Mouse (Mus musculus) CD4-positive, CD25-positive, alpha-beta regulatory T cell, adult 2 months (primary cell): ENCODE measurements around the gene Slc16a11.

Experiments
- DNase-seq: peaks from one replicate; pipeline ENCODE4 v3.0.0-alpha.2; 2012; ENCODE audit warnings: low read depth, low spot score

Gene Slc16a11

DNA sequence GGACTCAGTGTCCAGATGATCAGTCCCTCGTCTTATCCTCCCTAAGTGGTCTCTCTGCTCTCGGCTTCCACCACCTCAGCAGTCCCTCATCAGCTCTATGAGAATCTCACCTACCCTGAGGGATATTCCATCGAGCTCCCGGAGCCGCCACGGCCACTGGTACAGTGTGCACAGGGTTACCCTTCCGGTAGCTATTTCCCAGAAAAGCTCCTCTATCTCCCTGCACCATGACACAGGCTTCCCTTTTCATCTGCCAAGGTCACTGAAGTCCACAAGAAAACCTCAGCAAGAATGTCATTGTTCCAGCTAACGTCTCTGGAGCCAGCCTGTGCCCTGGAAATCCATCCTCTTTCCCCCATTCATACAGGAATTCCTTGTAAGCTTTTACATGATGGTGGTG is 39.3 kb downstream of the Slc16a11 start:
- DNase-seq: no peak

DNA sequence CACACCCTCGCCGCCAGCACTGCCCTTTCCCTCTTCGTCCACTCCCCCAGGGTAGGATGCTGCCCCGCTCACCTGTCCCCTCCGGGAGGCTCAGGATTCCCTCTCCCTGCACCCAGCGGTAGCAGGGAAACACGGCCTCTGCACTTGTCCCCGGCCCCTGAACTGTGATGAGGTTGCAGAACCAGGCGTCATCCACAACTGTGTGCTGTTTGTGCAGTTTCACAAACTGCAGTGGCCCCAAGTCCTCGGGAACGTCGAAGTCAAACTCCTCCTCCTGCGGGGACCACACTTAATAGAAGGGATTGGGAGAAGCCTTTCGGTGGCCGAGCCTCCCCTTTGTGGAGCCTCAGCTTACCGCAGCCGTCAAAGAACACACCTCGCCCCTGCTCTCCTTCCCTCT is 41.8 kb downstream of the Slc16a11 start:
- peak; percentile 31 for DNase-seq

DNA sequence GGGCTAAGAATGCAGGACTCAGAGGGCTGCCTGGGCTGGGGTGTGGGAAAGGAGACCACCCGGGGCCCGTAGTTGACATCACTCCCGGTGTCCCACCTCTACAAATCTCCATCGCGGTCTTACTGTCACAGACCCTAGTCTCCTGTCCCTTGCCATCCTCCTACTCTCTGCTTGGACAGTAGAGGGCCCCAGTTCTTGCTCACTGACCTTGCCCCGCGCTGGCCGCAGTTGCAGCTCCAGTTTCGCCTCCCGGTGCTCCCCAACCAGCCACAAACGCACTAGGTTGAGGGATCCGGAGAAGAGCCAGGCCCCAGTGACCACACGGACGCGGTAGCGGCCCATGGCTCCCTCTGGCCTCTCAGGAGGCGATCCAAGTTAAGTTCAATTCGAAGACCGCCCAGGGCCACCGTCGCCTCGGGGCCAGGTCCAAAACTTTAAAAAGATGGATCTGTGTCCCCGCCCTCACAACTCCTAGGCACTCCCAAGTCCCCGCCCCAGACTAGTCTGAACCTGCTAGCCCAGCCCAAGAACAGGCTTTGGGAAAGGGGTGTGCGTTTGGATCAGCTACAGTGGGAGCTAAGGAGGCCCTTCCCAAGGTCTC is 42.5 kb downstream of the Slc16a11 start, which contains the start of gene Alox12:
Gene Alox12, minus strand, starts transcription at position 423 of the 601 bp plus-strand sequence.
- peak; percentile 22 for DNase-seq

DNA sequence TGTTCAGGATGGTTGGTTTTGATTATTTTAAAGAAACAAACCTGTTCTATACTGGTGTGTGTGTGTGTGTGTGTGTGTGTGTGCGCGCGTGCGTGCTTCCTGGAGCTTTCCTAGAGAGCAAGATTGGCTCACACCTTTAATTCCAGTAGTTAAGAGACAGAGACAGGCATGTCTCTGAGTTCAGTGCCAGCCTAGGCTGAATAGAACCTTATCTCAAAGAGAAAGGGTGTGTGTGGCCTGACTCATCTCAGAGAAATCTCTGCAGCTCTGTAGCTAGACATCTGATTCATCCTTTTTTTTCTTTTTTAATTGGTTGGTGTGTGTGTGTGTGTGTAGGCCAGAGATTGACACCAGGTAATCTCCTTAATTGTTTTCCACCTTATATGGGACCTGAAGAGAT is 46.5 kb downstream of the Slc16a11 start:
- no peak for DNase-seq

DNA sequence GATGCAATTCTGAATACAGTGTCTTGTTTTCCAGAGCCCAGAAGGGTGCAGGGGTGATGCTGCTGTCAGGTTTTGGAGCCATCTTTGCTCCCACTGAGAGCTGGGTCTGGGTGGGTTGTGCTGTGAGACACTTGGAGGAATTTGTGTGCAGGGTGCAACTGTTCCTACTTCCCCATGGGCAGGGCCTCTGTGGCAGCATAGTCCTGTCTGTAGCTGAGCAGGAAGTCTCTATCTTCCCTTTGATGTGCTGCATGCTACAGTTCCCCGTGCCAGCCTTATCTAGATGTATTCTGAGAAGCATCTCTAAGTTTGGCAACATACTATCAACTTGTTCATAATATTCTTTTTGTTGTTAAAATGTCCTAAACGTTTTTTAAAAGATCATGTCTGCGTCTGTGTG is 52.7 kb downstream of the Slc16a11 start:
- peak; percentile 69 for DNase-seq

DNA sequence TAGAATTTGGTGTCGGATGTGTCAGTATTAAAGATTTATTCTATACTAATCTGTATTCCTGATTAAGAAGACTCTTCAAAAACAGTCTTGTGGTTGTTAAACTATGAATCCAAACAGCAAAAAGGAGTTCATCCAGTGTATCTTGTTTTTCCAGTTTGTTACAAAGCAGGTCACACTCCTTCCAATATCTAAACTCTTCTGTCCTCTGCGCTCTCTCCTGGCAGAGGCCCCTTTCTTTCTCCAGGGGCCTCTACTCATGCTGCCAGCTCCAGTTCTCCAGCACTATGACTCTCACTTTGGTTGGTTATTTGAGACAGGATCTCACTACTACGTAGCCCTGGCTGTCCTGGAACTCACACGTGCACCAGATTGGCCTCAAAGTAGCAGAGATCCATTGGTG is 53.3 kb downstream of the Slc16a11 start:
- no peak for DNase-seq
